Mouse (Mus musculus): ENCODE data around the gene Nyx. TPM values are rescaled to one million over a fixed set of nuclear protein-coding genes. Genes with fewer than 3 reads are reported as not detected.

The Nyx gene
- total and polyA plus RNA-seq, 2 experiments from 2014 or later, result 0.21 to 0.62 TPM

DNA sequence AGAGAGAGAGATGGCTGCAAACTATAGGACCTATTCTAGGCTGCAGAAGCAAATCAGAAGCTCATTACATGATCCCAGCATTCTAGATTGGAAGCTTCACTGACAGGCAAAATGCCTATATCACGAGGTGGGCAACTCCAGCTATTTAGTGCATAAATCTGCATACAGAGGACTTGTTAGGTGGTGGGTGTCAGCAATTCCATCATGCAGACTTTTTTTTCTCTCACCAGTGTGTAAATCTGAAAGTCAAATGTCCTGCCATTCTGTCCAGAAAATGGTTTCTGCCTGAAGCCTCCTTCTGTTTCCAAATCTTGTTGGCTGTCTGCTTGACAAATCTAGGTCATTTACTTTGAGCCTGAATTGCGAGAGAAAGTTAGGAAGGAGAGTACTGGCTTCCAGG, 11.7 kb downstream of the Nyx start:
- no peak overlapping the region for H3K4me3 ChIP-seq (ENCODE audit: low read depth, low read length)
- H3K27ac ChIP-seq (ENCODE audit: low read depth, low read length), result no peak overlapping the region
- no peaks in the 10 kb centered on the region for H3K27me3 ChIP-seq (ENCODE audit: insufficient read depth, low read length)
- peak; percentile 86 for ATAC-seq
- H3K9me3 ChIP-seq (ENCODE audit: low read length), result no peaks in the 10 kb centered on the region
- no peaks in the 10 kb centered on the region for H3K4me1 ChIP-seq (ENCODE audit: insufficient read depth)
- H3K4me2 ChIP-seq (ENCODE audit: low read depth), result no peak overlapping the region
- TF ChIP-seq CTCF (IDR thresholded peaks at IDR 0.05; ENCODE audit: low read depth), result no peak
- H3K36me3 ChIP-seq (ENCODE audit: insufficient read depth), result no peaks in the 10 kb centered on the region
- peak; percentile 23 for DNase-seq
- WGBS, result 42% methylated on average over 2 of the region's 2 CpGs
- H3K9ac ChIP-seq, result no peak overlapping the region

DNA sequence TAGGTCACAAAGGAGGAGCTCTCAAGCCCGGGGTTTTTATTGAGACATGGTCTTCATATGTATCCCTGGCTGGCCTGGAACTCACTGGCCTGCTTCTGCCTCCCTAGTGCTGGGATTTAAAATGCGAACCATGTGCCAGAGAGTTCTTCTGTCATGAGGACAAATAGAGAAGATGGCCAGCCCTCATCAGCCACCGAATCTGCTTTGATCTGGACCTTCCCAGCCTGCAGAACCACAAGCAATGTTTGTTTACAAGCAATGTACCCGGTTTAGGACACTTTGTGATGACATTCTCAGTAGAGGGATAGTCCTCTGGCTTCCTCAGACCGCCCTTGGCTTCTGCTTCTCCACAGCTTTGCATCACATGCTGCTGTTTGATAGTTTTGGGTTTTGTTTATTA, 12.4 kb downstream of the Nyx start:
- WGBS, result 65% methylated on average over 5 of the region's 5 CpGs
- Histone ChIP-seq H3K27ac (ENCODE audit: low read depth, low read length) (no peak overlapping the region), H3K4me2 (ENCODE audit: low read depth) (no peak overlapping the region), H3K9me3 (ENCODE audit: low read length) (no peaks in the 10 kb centered on the region), H3K4me1 (ENCODE audit: insufficient read depth) (no peaks in the 10 kb centered on the region), H3K4me3 (ENCODE audit: low read depth, low read length) (no peak overlapping the region), H3K36me3 (ENCODE audit: insufficient read depth) (no peaks in the 10 kb centered on the region), H3K9ac (no peak overlapping the region), H3K27me3 (ENCODE audit: insufficient read depth, low read length) (no peaks in the 10 kb centered on the region)
- TF ChIP-seq CTCF (IDR thresholded peaks at IDR 0.05; ENCODE audit: low read depth), result no peak
- 0 out of 2 replicates have a peak, but pooled peaks have one; percentile 6 for ATAC-seq
- DNase-seq, result no peak

DNA sequence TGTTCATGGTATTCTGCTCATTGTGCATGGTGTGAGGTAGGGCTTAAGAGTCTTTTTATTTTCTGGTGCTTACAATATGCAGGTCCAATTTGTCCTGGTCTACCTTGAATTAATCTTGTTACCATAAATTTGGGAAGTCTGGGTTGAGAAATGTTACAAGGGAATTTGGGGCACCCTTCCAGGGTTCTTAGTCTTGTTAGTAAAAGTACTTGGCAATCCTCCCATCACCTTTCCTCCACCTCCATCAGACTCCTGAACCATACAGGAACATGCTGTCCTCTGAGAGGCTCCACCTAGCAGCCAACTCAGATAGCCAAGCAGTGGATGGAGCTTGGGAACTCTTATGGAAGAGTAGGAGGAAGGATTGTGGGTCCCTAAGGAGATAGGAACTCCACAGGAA, 13.7 kb downstream of the Nyx start:
- no peak overlapping the region for H3K9ac ChIP-seq
- no peak overlapping the region for H3K27ac ChIP-seq (ENCODE audit: low read depth, low read length)
- no peaks in the 10 kb centered on the region for H3K27me3 ChIP-seq (ENCODE audit: insufficient read depth, low read length)
- no peaks in the 10 kb centered on the region for H3K4me1 ChIP-seq (ENCODE audit: insufficient read depth)
- no peaks in the 10 kb centered on the region for H3K36me3 ChIP-seq (ENCODE audit: insufficient read depth)
- no peak for TF ChIP-seq CTCF (IDR thresholded peaks at IDR 0.05; ENCODE audit: low read depth)
- ATAC-seq, result no peak
- H3K9me3 ChIP-seq (ENCODE audit: low read length), result no peaks in the 10 kb centered on the region
- no peak overlapping the region for H3K4me2 ChIP-seq (ENCODE audit: low read depth)
- H3K4me3 ChIP-seq (ENCODE audit: low read depth, low read length), result no peak overlapping the region
- no peak for DNase-seq

DNA sequence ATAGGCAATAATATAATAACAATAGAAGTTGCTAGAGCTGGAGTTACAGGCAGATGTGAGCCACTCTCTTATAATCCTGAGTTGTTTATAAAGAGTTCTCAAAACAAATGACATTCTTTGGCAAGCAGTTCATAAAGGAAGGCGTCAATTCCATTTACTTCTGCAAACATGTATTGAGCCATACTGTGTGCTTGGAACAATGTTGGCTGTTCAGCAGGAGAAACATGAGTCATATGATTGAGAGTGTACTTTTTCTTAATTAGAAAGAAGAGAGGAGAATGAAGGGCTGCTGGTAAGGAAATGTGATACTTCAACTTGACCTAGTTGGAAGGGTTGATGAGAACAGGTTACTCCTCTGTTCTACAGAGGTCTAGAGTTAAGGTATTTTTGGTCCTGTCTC, 16.7 kb downstream of the Nyx start:
- Histone ChIP-seq H3K9me3 (ENCODE audit: low read length) (no peaks in the 10 kb centered on the region), H3K27ac (ENCODE audit: low read depth, low read length) (no peak overlapping the region), H3K4me3 (ENCODE audit: low read depth, low read length) (no peak overlapping the region), H3K4me2 (ENCODE audit: low read depth) (no peak overlapping the region), H3K9ac (no peak overlapping the region), H3K27me3 (ENCODE audit: insufficient read depth, low read length) (no peaks in the 10 kb centered on the region), H3K36me3 (ENCODE audit: insufficient read depth) (no peaks in the 10 kb centered on the region), H3K4me1 (ENCODE audit: insufficient read depth) (no peaks in the 10 kb centered on the region)
- DNase-seq, result no peak
- WGBS, result 63% methylated on average over 1 of the region's 1 CpGs
- TF ChIP-seq CTCF (IDR thresholded peaks at IDR 0.05; ENCODE audit: low read depth), result no peak
- ATAC-seq, result no peak

GRCm38 (mm10) chrX:13484447-13484846, 18.5 kb downstream of the Nyx start:
- H3K4me1 ChIP-seq (ENCODE audit: insufficient read depth), result no peaks in the 10 kb centered on the region
- ATAC-seq, result no peak
- H3K4me3 ChIP-seq (ENCODE audit: low read depth, low read length), result no peak overlapping the region
- no peak for TF ChIP-seq CTCF (IDR thresholded peaks at IDR 0.05; ENCODE audit: low read depth)
- H3K27ac ChIP-seq (ENCODE audit: low read depth, low read length), result no peak overlapping the region
- no peak overlapping the region for H3K4me2 ChIP-seq (ENCODE audit: low read depth)
- no peak for DNase-seq
- no peaks in the 10 kb centered on the region for H3K27me3 ChIP-seq (ENCODE audit: insufficient read depth, low read length)
- H3K9ac ChIP-seq, result no peak overlapping the region
- H3K36me3 ChIP-seq (ENCODE audit: insufficient read depth), result no peaks in the 10 kb centered on the region
- H3K9me3 ChIP-seq (ENCODE audit: low read length), result no peaks in the 10 kb centered on the region

DNA sequence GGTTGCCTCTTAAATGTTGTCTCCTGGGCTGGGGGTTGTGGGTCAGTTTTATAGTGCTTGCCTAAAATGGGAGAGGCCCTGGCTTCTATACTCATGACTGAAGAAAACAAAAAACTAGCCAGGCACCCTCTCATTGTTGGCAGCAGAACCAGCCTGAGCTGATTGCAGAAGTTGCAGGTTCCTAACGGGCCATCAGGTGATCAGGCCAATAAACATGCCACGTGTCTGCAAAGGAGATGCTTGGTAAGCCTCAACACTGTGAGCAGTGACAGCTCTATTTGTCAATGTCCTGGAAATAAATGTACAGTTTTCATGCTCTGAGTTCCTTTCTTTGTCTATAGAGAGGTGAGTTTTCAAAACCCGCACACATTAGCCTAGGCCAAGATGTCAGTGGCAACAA, 23.1 kb downstream of the Nyx start:
- H3K4me3 ChIP-seq (ENCODE audit: low read depth, low read length), result no peak overlapping the region
- no peaks in the 10 kb centered on the region for H3K4me1 ChIP-seq (ENCODE audit: insufficient read depth)
- no peaks in the 10 kb centered on the region for H3K27me3 ChIP-seq (ENCODE audit: insufficient read depth, low read length)
- no peak for DNase-seq
- no peak overlapping the region for H3K9ac ChIP-seq
- WGBS, result 75% methylated on average over 3 of the region's 3 CpGs
- no peaks in the 10 kb centered on the region for H3K36me3 ChIP-seq (ENCODE audit: insufficient read depth)
- H3K4me2 ChIP-seq (ENCODE audit: low read depth), result no peak overlapping the region
- no peak for TF ChIP-seq CTCF (IDR thresholded peaks at IDR 0.05; ENCODE audit: low read depth)
- H3K9me3 ChIP-seq (ENCODE audit: low read length), result no peaks in the 10 kb centered on the region
- no peak for ATAC-seq
- H3K27ac ChIP-seq (ENCODE audit: low read depth, low read length), result no peak overlapping the region

- 84% methylated on average over 1 of the region's 1 CpGs for WGBS
- Histone ChIP-seq H3K36me3 (ENCODE audit: insufficient read depth) (no peaks in the 10 kb centered on the region), H3K4me1 (ENCODE audit: insufficient read depth) (no peaks in the 10 kb centered on the region), H3K4me2 (ENCODE audit: low read depth) (no peak overlapping the region), H3K27ac (ENCODE audit: low read depth, low read length) (no peak overlapping the region), H3K9ac (no peak overlapping the region), H3K4me3 (ENCODE audit: low read depth, low read length) (no peak overlapping the region), H3K27me3 (ENCODE audit: insufficient read depth, low read length) (no peaks in the 10 kb centered on the region), H3K9me3 (ENCODE audit: low read length) (no peaks in the 10 kb centered on the region)
- DNase-seq, result no peak
- TF ChIP-seq CTCF (IDR thresholded peaks at IDR 0.05; ENCODE audit: low read depth), result no peak
- no peak for ATAC-seq
Measured at GRCm38 (mm10) chrX:13489761-13490160, 23.9 kb downstream of the Nyx start.

GRCm38 (mm10) chrX:13490941-13491340, 25.0 kb downstream of the Nyx start:
- Histone ChIP-seq H3K27me3 (ENCODE audit: insufficient read depth, low read length) (no peaks in the 10 kb centered on the region), H3K4me2 (ENCODE audit: low read depth) (no peak overlapping the region), H3K27ac (ENCODE audit: low read depth, low read length) (no peak overlapping the region), H3K9ac (no peak overlapping the region), H3K36me3 (ENCODE audit: insufficient read depth) (no peaks in the 10 kb centered on the region), H3K9me3 (ENCODE audit: low read length) (no peaks in the 10 kb centered on the region), H3K4me1 (ENCODE audit: insufficient read depth) (no peaks in the 10 kb centered on the region), H3K4me3 (ENCODE audit: low read depth, low read length) (no peak overlapping the region)
- TF ChIP-seq CTCF (IDR thresholded peaks at IDR 0.05; ENCODE audit: low read depth), result no peak
- ATAC-seq (no peak), DNase-seq (no peak)
- 69% methylated on average over 3 of the region's 3 CpGs for WGBS

All from forebrain, postnatal 0 days (tissue).